Mouse (Mus musculus): ENCODE data around the gene Zfp59.

DNA sequence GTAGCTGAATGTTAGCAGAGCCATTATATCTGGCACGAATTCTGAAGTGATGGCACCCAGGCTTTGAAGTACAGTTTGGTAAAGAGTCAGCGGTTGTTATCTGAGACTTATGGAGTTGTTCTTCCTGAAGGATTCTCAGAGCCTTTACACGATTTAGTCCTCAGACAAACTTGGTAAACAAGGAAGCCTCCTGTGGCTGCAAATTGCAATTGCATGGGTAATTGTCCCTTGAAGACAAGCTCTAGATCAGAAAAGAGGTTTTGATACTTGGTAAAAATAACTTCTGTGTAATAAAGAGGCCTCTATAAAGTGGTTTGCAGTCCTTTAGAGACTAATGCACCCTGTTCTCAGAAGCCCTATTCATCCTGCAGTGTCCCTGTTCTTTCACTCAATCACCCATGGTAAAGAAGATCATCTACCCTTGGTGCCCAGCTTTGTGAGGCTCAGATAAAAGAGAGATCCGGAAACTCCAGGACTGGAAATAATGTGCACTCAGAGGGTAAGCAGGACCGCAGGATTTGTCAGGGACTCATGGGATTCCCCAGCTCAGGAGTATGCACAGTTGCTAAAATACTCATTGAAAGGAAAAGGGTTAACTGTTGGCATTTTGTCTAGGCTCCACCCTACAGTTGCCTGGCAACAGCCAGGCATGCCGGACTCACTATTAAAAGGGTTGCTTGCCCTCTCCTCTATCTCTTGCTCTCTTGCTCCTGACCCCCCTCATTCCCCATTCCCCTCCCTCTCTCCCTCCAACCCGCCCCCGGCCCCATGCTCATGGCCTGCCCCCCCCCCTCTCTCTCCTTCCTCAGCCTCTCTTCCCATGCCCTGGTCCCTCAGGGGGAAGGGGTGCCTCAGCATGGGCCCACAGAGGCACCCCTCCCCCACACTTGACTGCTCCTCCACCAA, 40.2 kb upstream of the Zfp59 start:
- TF ChIP-seq CTCF (IDR thresholded peaks at IDR 0.05; ENCODE audit: extremely low read depth, insufficient read depth, insufficient read length, insufficient replicate concordance) = no peak
- TF ChIP-seq POLR2A (IDR thresholded peaks at IDR 0.05; ENCODE audit: low read depth, low read length) = no peak
